Mouse (Mus musculus) ES-E14 (cell line): Measurements from ENCODE around the gene Tuba3b. TPM values are rescaled to one million over a fixed set of nuclear protein-coding genes. Genes with fewer than 3 reads are reported as not detected.

Experiments used
- DNase-seq: peaks from one replicate; pipeline ENCODE4 v3.0.0-alpha.2; 2013; ENCODE audit warnings: low read depth, low spot score
- H3K27ac ChIP-seq: 2 replicates; pipeline ENCODE4 v1.5.1; 2012; ENCODE audit warnings: low read depth, mild to moderate bottlenecking, low read length, moderate library complexity, mixed read lengths; ENCODE audit not compliant: poor library complexity, insufficient read depth, severe bottlenecking
- H3K36me3 ChIP-seq: 2 replicates; pipeline ENCODE4 v1.6.1; 2012; ENCODE audit warnings: mild to moderate bottlenecking, low read length, moderate library complexity, mixed read lengths; ENCODE audit not compliant: control insufficient read depth, poor library complexity, insufficient read depth, severe bottlenecking
- H3K4me1 ChIP-seq, 2 experiments: fragments of 150-350 bp in 1 of 2; sonication (generic) in 1 of 2; 2 replicates each; pipeline ENCODE4 v1.6.1; 2012; ENCODE audit warnings: low read length in 2 of 2, mild to moderate bottlenecking in 1 of 2, mixed read lengths in 1 of 2; ENCODE audit not compliant: control insufficient read depth in 2 of 2, insufficient read depth in 2 of 2, poor library complexity in 1 of 2
- H3K4me3 ChIP-seq, 2 experiments: fragments of 150-350 bp in 1 of 2; sonication (generic) in 1 of 2; 2 replicates each; pipeline ENCODE4 v1.5.1; 2012; ENCODE audit warnings: low read length in 2 of 2, low read depth in 1 of 2, mild to moderate bottlenecking in 1 of 2, mixed read lengths in 1 of 2; ENCODE audit not compliant: insufficient read depth in 1 of 2, poor library complexity in 1 of 2, severe bottlenecking in 1 of 2
- H3K9ac ChIP-seq: 2 replicates; pipeline ENCODE4 v1.6.1; 2012; ENCODE audit warnings: low read depth, mild to moderate bottlenecking, low read length, mixed read lengths; ENCODE audit not compliant: poor library complexity, insufficient read depth, severe bottlenecking
- H3K9me3 ChIP-seq: fragments of 150-350 bp; sonication (generic); 2 replicates; pipeline ENCODE4 v1.6.1; 2012; ENCODE audit warnings: low read depth, mild to moderate bottlenecking, low read length; ENCODE audit not compliant: control insufficient read depth, insufficient read depth
- CHD2 ChIP-seq: IDR thresholded peaks from 2 replicates; pipeline ENCODE4 v1.6.1; 2014; ENCODE audit warnings: mild to moderate bottlenecking, low read depth, low read length, inconsistent platforms
- HCFC1 ChIP-seq: IDR thresholded peaks from 2 replicates; pipeline ENCODE4 v1.6.1; 2012; ENCODE audit warnings: low read length, inconsistent platforms, borderline replicate concordance; ENCODE audit not compliant: insufficient read depth
- MAFK ChIP-seq: IDR thresholded peaks from 2 replicates; pipeline ENCODE4 v1.6.1; 2014; ENCODE audit warnings: mild to moderate bottlenecking, low read depth, low read length, inconsistent platforms; ENCODE audit not compliant: insufficient read depth
- ZC3H11A ChIP-seq: IDR thresholded peaks from 2 replicates; pipeline ENCODE4 v1.6.1; 2012; ENCODE audit warnings: low read depth, mild to moderate bottlenecking, inconsistent platforms, low read length, borderline replicate concordance
- ZNF384 ChIP-seq: IDR thresholded peaks from 2 replicates; pipeline ENCODE4 v1.6.1; 2012; ENCODE audit warnings: low read depth, low read length, inconsistent platforms
- in situ Hi-C, 2 experiments: fragments of 600-800 bp; cut with MboI; formaldehyde crosslinking; loops; one replicate each; pipeline ENCODE4 v1.15.1; 2025; ENCODE audit warnings: low sequenced_read_pairs in 2 of 2, inconsistent platforms in 1 of 2; ENCODE audit not compliant: unreplicated experiment in 2 of 2
- total RNA-seq: library from RNA; depleted of rRNA; stranded (reverse); fragments of 300-350 nt; gene quantifications from 2 replicates; pipeline ENCODE4 v1.2.3, GENCODE M21; 2012; rRNA removed

Gene Tuba3b
- total RNA-seq, 1 experiment: 5.7 TPM

DNA sequence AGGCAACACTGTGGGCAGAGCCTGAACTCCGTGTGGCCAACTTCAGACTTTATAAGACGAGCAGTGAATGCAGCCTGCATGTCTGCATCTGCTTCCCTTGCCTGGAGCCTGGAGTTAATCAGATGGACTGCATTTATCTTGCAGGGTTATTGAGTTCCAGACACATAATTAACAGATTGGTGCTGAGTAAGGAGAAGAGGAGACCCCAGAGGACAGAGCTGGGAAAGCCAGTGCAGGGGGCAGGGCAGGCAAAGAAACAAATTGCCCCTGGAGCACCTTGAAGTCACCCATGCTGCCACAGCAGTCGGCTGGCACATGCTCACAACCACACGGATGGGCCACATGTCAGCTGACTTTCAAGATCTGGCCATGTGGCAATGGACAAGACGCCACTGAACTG is 48.7 kb downstream of the Tuba3b start:
- Histone ChIP-seq H3K4me3 (no peak overlapping the region), H3K36me3 (no peaks in the 10 kb centered on the region), H3K9me3 (no peaks in the 10 kb centered on the region), H3K27ac (no peak overlapping the region), H3K9ac (no peak overlapping the region), H3K4me1 (no peaks in the 10 kb centered on the region)
- no peak for TF ChIP-seq ZNF384
- no peak for TF ChIP-seq MAFK
- TF ChIP-seq HCFC1: no peak
- no peak for DNase-seq
- in situ Hi-C loops: no loop called here

DNA sequence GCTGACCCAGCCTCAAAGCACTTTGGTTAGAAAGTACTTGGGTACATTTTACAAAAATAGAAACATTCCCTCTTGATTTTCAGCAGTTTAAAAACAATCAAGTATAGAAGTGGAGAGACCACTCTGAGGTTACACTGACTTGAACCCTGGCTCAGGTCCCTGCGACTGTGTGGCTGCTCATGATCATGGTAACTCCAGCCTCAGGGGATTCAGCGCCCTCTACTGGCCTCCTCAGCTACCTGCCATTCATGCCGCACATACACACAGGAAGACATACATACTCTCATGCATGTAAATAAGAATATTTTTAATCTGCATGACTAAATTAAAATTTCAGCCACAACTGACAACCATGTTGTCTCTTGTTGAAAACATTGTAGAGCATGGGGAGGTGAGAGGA is 50.2 kb downstream of the Tuba3b start:
- DNase-seq: no peak
- H3K4me1 ChIP-seq: no peaks in the 10 kb centered on the region

DNA sequence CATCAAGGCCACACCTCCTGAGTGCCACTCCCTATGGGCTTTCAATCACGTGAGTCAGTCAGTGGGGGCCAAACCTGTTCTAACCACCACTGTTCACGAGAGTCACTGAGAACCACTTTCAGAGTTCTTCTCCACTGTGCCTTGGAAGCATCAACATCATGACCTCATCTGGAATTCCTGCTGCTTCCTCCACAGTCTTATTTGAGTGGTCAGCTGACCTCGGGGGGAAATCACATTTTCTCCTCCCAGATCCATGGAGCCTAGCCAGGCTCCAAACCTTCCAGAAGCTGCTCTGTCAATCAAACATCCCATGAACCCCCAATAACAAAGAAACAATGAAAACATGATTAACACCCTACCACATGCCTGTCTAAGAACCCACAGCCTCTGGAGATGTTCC is 52.1 kb downstream of the Tuba3b start:
- Histone ChIP-seq H3K4me3 (no peak overlapping the region), H3K4me1 (no peaks in the 10 kb centered on the region), H3K9ac (no peak overlapping the region), H3K27ac (no peak overlapping the region), H3K36me3 (no peaks in the 10 kb centered on the region), H3K9me3 (no peaks in the 10 kb centered on the region)
- in situ Hi-C loops: no loop called here
- DNase-seq: no peak
- TF ChIP-seq MAFK (no peak), CHD2 (no peak), ZC3H11A (no peak), HCFC1 (no peak), ZNF384 (no peak)

More for the DNA sequence above, 50.2 kb downstream of the Tuba3b start:
- no peaks in the 10 kb centered on the region for H3K9me3 ChIP-seq
- H3K36me3 ChIP-seq: no peaks in the 10 kb centered on the region
- no peak overlapping the region for H3K4me3 ChIP-seq
- no peak for TF ChIP-seq HCFC1
- no peak for TF ChIP-seq CHD2
- TF ChIP-seq ZNF384: no peak
- in situ Hi-C loops: no loop called here
- H3K9ac ChIP-seq: no peak overlapping the region
- H3K27ac ChIP-seq: no peak overlapping the region

DNA sequence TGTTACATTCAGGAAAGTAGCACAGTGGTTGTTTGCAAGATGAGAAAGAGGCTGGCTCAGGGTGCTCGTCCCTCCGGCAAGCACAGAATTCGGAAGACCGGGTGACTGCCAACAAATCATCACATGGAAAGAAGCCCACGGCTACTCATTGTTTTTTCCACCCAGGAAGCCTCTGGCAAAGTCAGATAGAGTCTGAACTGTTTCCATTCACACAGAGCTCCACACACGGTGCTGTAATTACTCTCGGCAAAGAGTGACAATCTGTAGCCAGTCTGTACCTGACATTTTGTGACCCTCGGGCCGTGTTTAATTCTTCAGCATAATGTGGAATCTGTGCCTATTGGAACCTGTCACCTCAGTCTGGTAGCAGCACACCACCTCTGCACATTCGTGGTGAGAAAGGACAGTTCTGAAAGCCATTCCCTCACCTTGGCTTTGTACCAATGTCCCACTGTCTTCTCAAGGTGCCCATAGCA is 54.1 kb downstream of the Tuba3b start:
- H3K9ac ChIP-seq: no peak overlapping the region
- in situ Hi-C loops: no loop called here
- no peaks in the 10 kb centered on the region for H3K9me3 ChIP-seq
- H3K4me1 ChIP-seq: no peaks in the 10 kb centered on the region
- TF ChIP-seq ZNF384 (no peak), MAFK (no peak), HCFC1 (no peak), ZC3H11A (no peak), CHD2 (no peak)
- DNase-seq: no peak
- no peak overlapping the region for H3K4me3 ChIP-seq
- no peak overlapping the region for H3K27ac ChIP-seq
- H3K36me3 ChIP-seq: no peaks in the 10 kb centered on the region

Other genes with a start within 250 kb of the Tuba3b start
- gene Lmntd1, start 1.4 kb upstream of the Tuba3b start, total RNA-seq: not detected in 2 replicates
- gene Rassf8, start 131.0 kb downstream of the Tuba3b start, total RNA-seq: 6.6 and 9.0 TPM in 2 replicates
- gene Bhlhe41, start 249.8 kb downstream of the Tuba3b start, total RNA-seq: 0.16 and 0.54 TPM in 2 replicates